Mouse (Mus musculus): ENCODE measurements around the gene Id3. TPM values are rescaled to one million over a fixed set of nuclear protein-coding genes. Genes with fewer than 3 reads are reported as not detected.
A peak's percentile ranks its signal among the peaks of the same experiment; 100 is the strongest.

Id3 gene
- polyA plus RNA-seq, 1 experiment = 390 TPM

GRCm38 (mm10) chr4:136195029-136195428, 51.7 kb downstream of the Id3 start:
- WGBS = 55% methylated on average over 7 of the region's 7 CpGs
- H3K4me1 ChIP-seq (ENCODE audit: control insufficient read depth, insufficient read depth, low read length) = peaks cover 4% of the 10 kb centered on the region
- no peak overlapping the region for H3K4me3 ChIP-seq (replicated peaks; ENCODE audit: extremely low read depth, low read depth, low read length)
- TF ChIP-seq POLR2A (IDR thresholded peaks at IDR 0.05; ENCODE audit: borderline replicate concordance, extremely low read depth, low read depth, low read length) (no peak), CTCF (IDR thresholded peaks at IDR 0.05; ENCODE audit: insufficient read depth, low read length) (no peak)
- DNase-seq = peak; percentile 50

Other genes starting within 250 kb of the Id3 start
- gene Cnr2, start 248.1 kb upstream of the Id3 start, polyA plus RNA-seq (2012; rRNA removed) = 7.3 and 9.1 TPM in 2 replicates
- 51.5 and 64.0 TPM in 2 replicates for gene Fuca1, start 222.8 kb upstream of the Id3 start, polyA plus RNA-seq (2012; rRNA removed)
- gene Hmgcl, start 197.0 kb upstream of the Id3 start, polyA plus RNA-seq (2012; rRNA removed) = 43.8 and 49.6 TPM in 2 replicates
- 19.5 and 25.0 TPM in 2 replicates for gene Gale, start 179.8 kb upstream of the Id3 start, polyA plus RNA-seq (2012; rRNA removed)
- 123 TPM in 2 replicates for gene Lypla2, start 170.9 kb upstream of the Id3 start, polyA plus RNA-seq (2012; rRNA removed)
- 33.5 and 48.0 TPM in 2 replicates for gene Pithd1, start 156.2 kb upstream of the Id3 start, polyA plus RNA-seq (2012; rRNA removed)
- gene Eloa, start 121.7 kb upstream of the Id3 start, polyA plus RNA-seq (2012; rRNA removed) = 8.5 and 11.7 TPM in 2 replicates
- gene Rpl11, start 90.1 kb upstream of the Id3 start, polyA plus RNA-seq (2012; rRNA removed) = 181 and 218 TPM in 2 replicates
- 8.9 and 11.2 TPM in 2 replicates for gene E2f2, start 28.9 kb downstream of the Id3 start, polyA plus RNA-seq (2012; rRNA removed)
- gene Asap3, start 62.9 kb downstream of the Id3 start, polyA plus RNA-seq (2012; rRNA removed) = 8.7 and 9.3 TPM in 2 replicates
- gene Tcea3, start 104.2 kb downstream of the Id3 start, polyA plus RNA-seq (2012; rRNA removed) = 7.0 and 13.3 TPM in 2 replicates
- 20.4 and 33.4 TPM in 2 replicates for gene Zfp46, start 141.2 kb downstream of the Id3 start, polyA plus RNA-seq (2012; rRNA removed)
- 10.0 and 18.3 TPM in 2 replicates for gene Hnrnpr, start 167.4 kb downstream of the Id3 start, polyA plus RNA-seq (2012; rRNA removed)

Measured in lung, adult 2 months (tissue).